Mouse (Mus musculus): ENCODE measurements around the gene Snai1.

Snai1 gene

GRCm38 (mm10) chr2:167551342-167551920 lies 13.4 kb downstream of the Snai1 start:
- no peak for DNase-seq

- DNase-seq = no peak
These were observed 14.3 kb downstream of the Snai1 start for GRCm38 (mm10) chr2:167552292-167552691.

GRCm38 (mm10) chr2:167552927-167553402 lies 15.0 kb downstream of the Snai1 start:
- peak in 1 of 2 experiments; percentile 50 for DNase-seq

GRCm38 (mm10) chr2:167555766-167556165 lies 17.8 kb downstream of the Snai1 start:
- DNase-seq = no peak

GRCm38 (mm10) chr2:167559413-167559812 lies 21.4 kb downstream of the Snai1 start:
- peak in 1 of 2 experiments; percentile 54 for DNase-seq

GRCm38 (mm10) chr2:167562101-167562500 lies 24.1 kb downstream of the Snai1 start:
- peak; percentile 52 to 63 for DNase-seq

GRCm38 (mm10) chr2:167563035-167563434 lies 25.0 kb downstream of the Snai1 start:
- peak in 1 of 2 experiments; percentile 15 for DNase-seq

- peak; percentile 26 to 42 for DNase-seq
These were observed 25.7 kb downstream of the Snai1 start for GRCm38 (mm10) chr2:167563703-167564102.

GRCm38 (mm10) chr2:167564551-167565311 lies 26.7 kb downstream of the Snai1 start:
- DNase-seq = no peak

GRCm38 (mm10) chr2:167565312-167565656 lies 27.3 kb downstream of the Snai1 start:
- DNase-seq = no peak

- DNase-seq = peak; percentile 77 to 86
These were observed 27.7 kb downstream of the Snai1 start for GRCm38 (mm10) chr2:167565682-167566081.

- no peak for DNase-seq
These were observed 30.1 kb downstream of the Snai1 start for GRCm38 (mm10) chr2:167568112-167568511.

GRCm38 (mm10) chr2:167569934-167570651 lies 32.1 kb downstream of the Snai1 start:
- peak; percentile 44 to 60 for DNase-seq

- no peak for DNase-seq
These were observed 32.8 kb downstream of the Snai1 start for GRCm38 (mm10) chr2:167570815-167571214.

GRCm38 (mm10) chr2:167571442-167572220 lies 33.6 kb downstream of the Snai1 start:
- no peak for DNase-seq

- no peak for DNase-seq
These were observed 36.8 kb downstream of the Snai1 start for GRCm38 (mm10) chr2:167574814-167575213.

- DNase-seq = no peak
These were observed 37.6 kb downstream of the Snai1 start for GRCm38 (mm10) chr2:167575581-167575980.

- DNase-seq = no peak
These were observed 38.2 kb downstream of the Snai1 start for GRCm38 (mm10) chr2:167576121-167576620.

GRCm38 (mm10) chr2:167577186-167577785 lies 39.3 kb downstream of the Snai1 start:
- no peak for DNase-seq

GRCm38 (mm10) chr2:167578521-167578920 lies 40.5 kb downstream of the Snai1 start:
- no peak for DNase-seq

GRCm38 (mm10) chr2:167583161-167583952 lies 45.4 kb downstream of the Snai1 start:
- DNase-seq = peak; percentile 55 to 73

Measured in kidney, postnatal 4 days (tissue).